Mouse (Mus musculus) mouse embryonic stem cell (cell line): Measurements from ENCODE around the gene Cep63.

Source experiments
- in situ Hi-C, 2 experiments: fragments of 300-500 bp; cut with MboI; formaldehyde crosslinking; loops; 1 replicate in 1 of 2; 3 replicates in 1 of 2; pipeline ENCODE4 v1.14.3; 2019 to 2020; ENCODE audit warnings: low sequenced_read_pairs in 2 of 2, low pct_unique_long_range_greater_than_20kb in 1 of 2, mixed read lengths in 1 of 2; ENCODE audit not compliant: unreplicated experiment in 1 of 2

The Cep63 gene

GRCm38 (mm10) chr9:102625983-102626838 is at the start of gene Cep63, which contains the start of gene Anapc13:
Gene Cep63, minus strand, starts transcription at chr9:102626534.
Gene Anapc13, plus strand, starts transcription at chr9:102626296.
- in situ Hi-C loops: no loop called here

- in situ Hi-C loops: no loop called here
Measured at GRCm38 (mm10) chr9:102675922-102676321, 49.6 kb upstream of the Cep63 start.

- in situ Hi-C loops: no loop called here
Measured at GRCm38 (mm10) chr9:102673381-102673780, 47.0 kb upstream of the Cep63 start.

GRCm38 (mm10) chr9:102668906-102669305 is 42.6 kb upstream of the Cep63 start:
- in situ Hi-C loops: no loop called here

GRCm38 (mm10) chr9:102668115-102668514 is 41.8 kb upstream of the Cep63 start:
- in situ Hi-C loops: no loop called here

GRCm38 (mm10) chr9:102656355-102657095 is 30.2 kb upstream of the Cep63 start:
- in situ Hi-C loops: no loop called here

- in situ Hi-C loops: no loop called here
Measured at GRCm38 (mm10) chr9:102651199-102651720, 24.9 kb upstream of the Cep63 start.

GRCm38 (mm10) chr9:102650637-102651036 is 24.3 kb upstream of the Cep63 start:
- in situ Hi-C loops: no loop called here

- in situ Hi-C loops: no loop called here
Measured at GRCm38 (mm10) chr9:102649917-102650527, 23.7 kb upstream of the Cep63 start.

GRCm38 (mm10) chr9:102647010-102647409 is 20.7 kb upstream of the Cep63 start:
- in situ Hi-C loops: no loop called here

- in situ Hi-C loops: no loop called here
Measured at GRCm38 (mm10) chr9:102645119-102645695, 18.9 kb upstream of the Cep63 start.

- in situ Hi-C loops: no loop called here
Measured at GRCm38 (mm10) chr9:102643486-102644101, 17.3 kb upstream of the Cep63 start.

- in situ Hi-C loops: no loop called here
Measured at GRCm38 (mm10) chr9:102643071-102643485, 16.7 kb upstream of the Cep63 start.

- in situ Hi-C loops: no loop called here
Measured at GRCm38 (mm10) chr9:102641531-102641930, 15.2 kb upstream of the Cep63 start.

- in situ Hi-C loops: loop anchor here (5.0 to 10.0 kb wide), 3 partner anchors 138 to 238 kb away; no protein-coding TSS in a partner anchor
Measured at GRCm38 (mm10) chr9:102639510-102639909, 13.2 kb upstream of the Cep63 start.

- in situ Hi-C loops: loop anchor here (5.0 to 10.0 kb wide), 3 partner anchors 138 to 238 kb away; no protein-coding TSS in a partner anchor
Measured at GRCm38 (mm10) chr9:102638963-102639362, 12.6 kb upstream of the Cep63 start.

- in situ Hi-C loops: loop anchor here (5.0 to 10.0 kb wide), 3 partner anchors 140 to 240 kb away; no protein-coding TSS in a partner anchor
Measured at GRCm38 (mm10) chr9:102637115-102637514, 10.8 kb upstream of the Cep63 start.

GRCm38 (mm10) chr9:102636553-102636952 is 10.2 kb upstream of the Cep63 start:
- in situ Hi-C loops: loop anchor here (5.0 to 10.0 kb wide), 3 partner anchors 141 to 241 kb away; no protein-coding TSS in a partner anchor
